Mouse (Mus musculus) small intestine, adult 2 months (tissue): ENCODE results near the gene Soat1.

Experiments used
- CTCF ChIP-seq: fragments of 200-500 bp; IDR thresholded peaks from 2 replicates; pipeline ENCODE4 v1.5.1; 2012; ENCODE audit warnings: low read depth, mild to moderate bottlenecking, control low read depth, inconsistent platforms, low read length, moderate library complexity, mixed read lengths; ENCODE audit not compliant: insufficient replicate concordance, insufficient read length; ENCODE audit errors: extremely low read depth
- POLR2A ChIP-seq: fragments of 200-500 bp; IDR thresholded peaks from 2 replicates; pipeline ENCODE4 v1.6.1; 2012; ENCODE audit warnings: low read depth, mild to moderate bottlenecking, control low read depth, inconsistent platforms, low read length, moderate library complexity

DNA sequence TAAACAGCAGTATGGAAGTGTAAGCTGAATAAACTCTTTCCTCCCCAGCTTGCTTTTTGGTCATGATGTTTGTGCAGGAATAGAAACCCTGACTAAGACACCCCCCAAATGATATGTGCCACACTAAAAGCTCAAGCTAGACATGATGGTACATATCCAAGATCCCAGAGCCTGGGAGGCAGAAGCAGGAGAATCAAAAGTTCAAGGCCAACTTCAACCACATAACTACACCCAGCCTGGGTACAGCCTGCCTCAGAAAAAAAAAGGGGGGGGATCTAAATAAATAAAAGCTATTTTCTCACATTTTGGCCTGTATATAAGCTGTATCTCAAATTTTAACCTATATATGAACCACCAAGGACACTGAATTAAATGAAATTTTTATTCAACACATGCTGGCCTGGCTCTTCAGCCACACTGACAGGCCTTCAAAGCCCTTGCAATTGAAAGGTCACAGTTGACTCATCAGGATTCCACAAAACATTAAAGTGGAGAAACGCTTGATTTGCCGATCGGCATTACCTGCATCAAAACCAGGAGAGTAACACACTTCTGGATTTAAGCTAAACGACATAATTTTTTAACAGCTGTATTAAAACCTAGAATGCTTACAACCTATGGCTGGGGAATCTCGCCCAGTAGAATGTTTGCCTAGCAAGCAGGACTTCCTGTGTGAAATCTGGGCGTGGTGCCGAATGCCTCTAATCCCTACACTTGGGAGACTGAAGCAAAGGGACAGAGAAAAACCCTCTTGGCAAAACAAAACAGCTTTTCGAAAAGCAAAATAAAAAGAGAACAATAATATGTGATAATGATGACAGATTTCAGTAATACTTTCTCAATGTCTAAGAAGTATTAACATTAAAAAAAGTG lies 9.9 kb downstream of the Soat1 start:
- TF ChIP-seq POLR2A (no peak), CTCF (no peak)
